Mouse (Mus musculus) midbrain, embryonic 11.5 days (tissue): ENCODE measurements around the gene Wdr6. TPM values are rescaled to one million over a fixed set of nuclear protein-coding genes. Genes with fewer than 3 reads are reported as not detected.

Source experiments
- ATAC-seq: fragments of 200-750 bp; cut with Nextera tagmentation; 2 replicates; pipeline ENCODE4 v1.8.0; 2017; ENCODE audit warnings: moderate TSS enrichment, moderate library complexity; ENCODE audit not compliant: low FRiP score
- DNase-seq: peaks from one replicate; pipeline ENCODE4 v3.0.0; 2015; ENCODE audit warnings: low spot score; ENCODE audit errors: missing footprints
- H3K27ac ChIP-seq: fragments of 300-500 bp; sonication (generic); 2 replicates; pipeline ENCODE4 v1.5.1; 2014; ENCODE audit warnings: low read depth, low read length
- H3K27me3 ChIP-seq: fragments of 300-500 bp; sonication (generic); 2 replicates; pipeline ENCODE4 v1.6.1; 2014; ENCODE audit warnings: mild to moderate bottlenecking, low read length, moderate library complexity, mixed read lengths; ENCODE audit not compliant: control insufficient read depth, insufficient read depth
- H3K36me3 ChIP-seq: fragments of 300-500 bp; sonication (generic); 2 replicates; pipeline ENCODE4 v1.6.1; 2014; ENCODE audit warnings: mild to moderate bottlenecking, low read length, moderate library complexity, mixed read lengths; ENCODE audit not compliant: control insufficient read depth, insufficient read depth
- H3K4me1 ChIP-seq: fragments of 300-500 bp; sonication (generic); 2 replicates; pipeline ENCODE4 v1.6.1; 2014; ENCODE audit warnings: low read length; ENCODE audit not compliant: control insufficient read depth, insufficient read depth
- H3K4me2 ChIP-seq: fragments of 300-500 bp; sonication (generic); 2 replicates; pipeline ENCODE4 v1.6.1; 2014; ENCODE audit warnings: mild to moderate bottlenecking, moderate library complexity
- H3K4me3 ChIP-seq: fragments of 300-500 bp; sonication (generic); 2 replicates; pipeline ENCODE4 v1.5.1; 2014; ENCODE audit warnings: low read depth, low read length
- H3K9ac ChIP-seq: fragments of 300-500 bp; sonication (generic); 2 replicates; pipeline ENCODE4 v1.6.1; 2014; ENCODE audit warnings: low read length
- H3K9me3 ChIP-seq: fragments of 300-500 bp; sonication (generic); 2 replicates; pipeline ENCODE4 v1.6.1; 2016; ENCODE audit warnings: low read length; ENCODE audit not compliant: control insufficient read depth
- WGBS: fragments of 180-500 bp; shearing (Covaris S2); extraction: QIAGEN DNeasy Blood & Tissue Kit; methylation state at CpG from one replicate; pipeline ENCODE4 v1.1.7; 2014; 5-methylcytosine and 5-hydroxymethylcytosine counted together
- polyA plus RNA-seq: library from polyadenylated mRNA; unstranded; fragments of >200 nt; fragmentation: Nextera tagmentation; extraction: Ambion mirVana; gene quantifications from 2 replicates; pipeline ENCODE4 v1.2.1, GENCODE M21; 2014

The Wdr6 gene
- polyA plus RNA-seq, 1 experiment from 2014 or later, result 132 TPM

GRCm38 (mm10) chr9:108599021-108599566, 20.6 kb upstream of the Wdr6 start:
- no peaks in the 10 kb centered on the region for H3K27me3 ChIP-seq
- H3K9ac ChIP-seq, result no peak overlapping the region
- no peak overlapping the region for H3K27ac ChIP-seq
- DNase-seq (peak; percentile 100), ATAC-seq (no peak)
- H3K4me1 ChIP-seq, result peaks cover 3% of the 10 kb centered on the region; the same call in 1 of the 2 replicates
- 77% methylated on average over 4 of the region's 4 CpGs for WGBS
- no peak overlapping the region for H3K4me2 ChIP-seq
- H3K9me3 ChIP-seq, result no peaks in the 10 kb centered on the region
- no peak overlapping the region for H3K4me3 ChIP-seq
- peaks cover 4% of the 10 kb centered on the region for H3K36me3 ChIP-seq

- Histone ChIP-seq H3K9me3 (no peaks in the 10 kb centered on the region), H3K4me1 (peaks cover 3% of the 10 kb centered on the region; the same call in 1 of the 2 replicates), H3K9ac (peak within 1 kb of the TSS; percentile 73), H3K4me3 (peak within 1 kb of the TSS; percentile 63), H3K4me2 (peak within 1 kb of the TSS; percentile 82), H3K27ac (0 out of 2 replicates have a peak within 1 kb of the TSS, but pooled peaks have one; percentile 3), H3K27me3 (no peaks in the 10 kb centered on the region), H3K36me3 (no peaks in the 10 kb centered on the region; the same call in 1 of the 2 replicates)
- DNase-seq, result peak; percentile 97
- WGBS, result 2% methylated on average over 69 of the region's 69 CpGs
- ATAC-seq, result peak; percentile 90
These were observed 18.6 kb upstream of the Wdr6 start, which contains the start of gene P4htm for GRCm38 (mm10) chr9:108596998-108597764. Gene P4htm, minus strand, starts transcription at chr9:108597667.

GRCm38 (mm10) chr9:108594354-108594753, 15.8 kb upstream of the Wdr6 start:
- no peaks in the 10 kb centered on the region for H3K9me3 ChIP-seq
- H3K27me3 ChIP-seq, result no peaks in the 10 kb centered on the region
- H3K4me2 ChIP-seq, result no peak overlapping the region
- 89% methylated on average over 3 of the region's 3 CpGs for WGBS
- H3K4me1 ChIP-seq, result peaks cover 8% of the 10 kb centered on the region
- ATAC-seq, result no peak
- no peak overlapping the region for H3K4me3 ChIP-seq
- no peaks in the 10 kb centered on the region for H3K36me3 ChIP-seq
- DNase-seq, result no peak
- no peak overlapping the region for H3K9ac ChIP-seq
- H3K27ac ChIP-seq, result no peak overlapping the region

- Histone ChIP-seq H3K4me3 (no peak overlapping the region), H3K4me2 (no peak overlapping the region), H3K9ac (no peak overlapping the region), H3K36me3 (no peaks in the 10 kb centered on the region), H3K4me1 (peaks cover 32% of the 10 kb centered on the region), H3K27me3 (no peaks in the 10 kb centered on the region), H3K9me3 (no peaks in the 10 kb centered on the region), H3K27ac (no peak overlapping the region)
- ATAC-seq (no peak), DNase-seq (no peak)
- 91% methylated on average over 4 of the region's 4 CpGs for WGBS
These were observed 12.9 kb upstream of the Wdr6 start for GRCm38 (mm10) chr9:108591462-108591861.

GRCm38 (mm10) chr9:108589229-108589628, 10.7 kb upstream of the Wdr6 start:
- peak overlapping the region; percentile 98 for H3K27ac ChIP-seq
- H3K4me2 ChIP-seq, result no peak overlapping the region
- H3K36me3 ChIP-seq, result no peaks in the 10 kb centered on the region
- no peaks in the 10 kb centered on the region for H3K27me3 ChIP-seq
- ATAC-seq (no peak), DNase-seq (no peak)
- no peaks in the 10 kb centered on the region for H3K9me3 ChIP-seq
- 73% methylated on average over 5 of the region's 5 CpGs for WGBS
- H3K4me1 ChIP-seq, result peaks cover 36% of the 10 kb centered on the region
- no peak overlapping the region for H3K9ac ChIP-seq
- no peak overlapping the region for H3K4me3 ChIP-seq

- Histone ChIP-seq H3K36me3 (no peaks in the 10 kb centered on the region), H3K4me3 (peak overlapping the region; percentile 17; the same call in 1 of the 2 replicates), H3K4me1 (peaks cover 36% of the 10 kb centered on the region), H3K27ac (peak overlapping the region; percentile 98), H3K9me3 (no peaks in the 10 kb centered on the region), H3K9ac (peak overlapping the region; percentile 62), H3K4me2 (peak overlapping the region; percentile 46), H3K27me3 (no peaks in the 10 kb centered on the region; the same call in 1 of the 2 replicates)
- DNase-seq (peak; percentile 99), ATAC-seq (peak; percentile 98)
- under 1% methylated on average over 14 of the region's 14 CpGs for WGBS
These were observed 9.1 kb upstream of the Wdr6 start for GRCm38 (mm10) chr9:108587571-108588180.

GRCm38 (mm10) chr9:108579344-108579690, 778 bp upstream of the Wdr6 start:
- ATAC-seq, result no peak
- H3K9ac ChIP-seq, result peak overlapping the region; percentile 55
- WGBS, result 68% methylated on average over 5 of the region's 5 CpGs
- peak overlapping the region; percentile 87 for H3K4me3 ChIP-seq
- peak overlapping the region; percentile 75 for H3K27ac ChIP-seq
- peaks cover 30% of the 10 kb centered on the region for H3K4me1 ChIP-seq
- no peaks in the 10 kb centered on the region for H3K9me3 ChIP-seq
- peaks cover 3% of the 10 kb centered on the region for H3K36me3 ChIP-seq
- H3K4me2 ChIP-seq, result peak overlapping the region; percentile 78
- no peak for DNase-seq
- H3K27me3 ChIP-seq, result no peaks in the 10 kb centered on the region; the same call in 1 of the 2 replicates

- Histone ChIP-seq H3K27me3 (no peaks in the 10 kb centered on the region), H3K4me1 (peaks cover 38% of the 10 kb centered on the region), H3K9ac (peak overlapping the region; percentile 85), H3K9me3 (no peaks in the 10 kb centered on the region), H3K4me2 (peak overlapping the region; percentile 78), H3K27ac (peak overlapping the region; percentile 95), H3K4me3 (peak overlapping the region; percentile 87), H3K36me3 (peaks cover 8% of the 10 kb centered on the region)
- under 1% methylated on average over 24 of the region's 24 CpGs for WGBS
- peak; percentile 92 for DNase-seq
- ATAC-seq, result peak; percentile 77
These were observed 500 bp downstream of the Wdr6 start for GRCm38 (mm10) chr9:108577934-108578544.
